Mouse (Mus musculus) small intestine, adult 2 months (tissue): ENCODE measurements around the gene Stambpl1. TPM values are rescaled to one million over a fixed set of nuclear protein-coding genes. Genes with fewer than 3 reads are reported as not detected.

Experiments
- H3K27ac ChIP-seq: fragments of 200-500 bp; 2 replicates; pipeline ENCODE4 v1.5.1; 2012; ENCODE audit warnings: low read depth, low read length, control low read depth, inconsistent platforms; ENCODE audit not compliant: insufficient read depth
- H3K27me3 ChIP-seq: fragments of 200-500 bp; 2 replicates; pipeline ENCODE4 v1.6.1; 2012; ENCODE audit warnings: mild to moderate bottlenecking, moderate library complexity, low read length, inconsistent platforms; ENCODE audit not compliant: control insufficient read depth, insufficient read depth
- H3K36me3 ChIP-seq: fragments of 200-500 bp; 2 replicates; pipeline ENCODE4 v1.6.1; 2012; ENCODE audit warnings: mild to moderate bottlenecking, low read length, control low read depth, inconsistent platforms; ENCODE audit not compliant: control insufficient read depth, insufficient read depth
- H3K4me1 ChIP-seq: fragments of 200-500 bp; 2 replicates; pipeline ENCODE4 v1.6.1; 2012; ENCODE audit warnings: low read length, inconsistent platforms, mixed read lengths; ENCODE audit not compliant: control insufficient read depth, insufficient read depth, insufficient read length
- H3K4me3 ChIP-seq: fragments of 200-500 bp; 2 replicates; pipeline ENCODE4 v1.5.1; 2012; ENCODE audit warnings: low read depth, mild to moderate bottlenecking, control low read depth, inconsistent platforms, low read length, moderate library complexity
- CTCF ChIP-seq: fragments of 200-500 bp; IDR thresholded peaks from 2 replicates; pipeline ENCODE4 v1.5.1; 2012; ENCODE audit warnings: low read depth, mild to moderate bottlenecking, control low read depth, inconsistent platforms, low read length, moderate library complexity, mixed read lengths; ENCODE audit not compliant: insufficient replicate concordance, insufficient read length; ENCODE audit errors: extremely low read depth
- POLR2A ChIP-seq: fragments of 200-500 bp; IDR thresholded peaks from 2 replicates; pipeline ENCODE4 v1.6.1; 2012; ENCODE audit warnings: low read depth, mild to moderate bottlenecking, control low read depth, inconsistent platforms, low read length, moderate library complexity
- WGBS: fragments of 180-500 bp; shearing (Covaris S2); methylation state at CpG from one replicate; pipeline ENCODE4 v1.1.7; 2018; 5-methylcytosine and 5-hydroxymethylcytosine counted together
- polyA plus RNA-seq: library from polyadenylated mRNA; depleted of rRNA; stranded (reverse); fragments of >200 nt; gene quantifications from 2 replicates; pipeline ENCODE4 v1.2.3, GENCODE M21; 2012

Gene Stambpl1
- polyA plus RNA-seq, 1 experiment = 6.8 TPM

- WGBS = 70% methylated on average over 7 of the region's 7 CpGs
- Histone ChIP-seq H3K36me3 (no peaks in the 10 kb centered on the region), H3K27ac (no peak overlapping the region), H3K4me1 (no peaks in the 10 kb centered on the region; the same call in 1 of the 2 replicates), H3K27me3 (no peaks in the 10 kb centered on the region), H3K4me3 (no peak overlapping the region)
- TF ChIP-seq POLR2A (no peak), CTCF (no peak)
Measured at GRCm38 (mm10) chr19:34167896-34168661, 23.9 kb upstream of the Stambpl1 start.

GRCm38 (mm10) chr19:34169121-34169520 is 22.9 kb upstream of the Stambpl1 start:
- Histone ChIP-seq H3K27ac (no peak overlapping the region), H3K4me1 (no peaks in the 10 kb centered on the region; the same call in 1 of the 2 replicates), H3K4me3 (no peak overlapping the region), H3K27me3 (no peaks in the 10 kb centered on the region), H3K36me3 (no peaks in the 10 kb centered on the region)
- TF ChIP-seq CTCF (no peak), POLR2A (no peak)

GRCm38 (mm10) chr19:34171167-34171566 is 20.9 kb upstream of the Stambpl1 start:
- no peak overlapping the region for H3K4me3 ChIP-seq
- no peak overlapping the region for H3K27ac ChIP-seq
- no peaks in the 10 kb centered on the region; the same call in 1 of the 2 replicates for H3K4me1 ChIP-seq
- no peaks in the 10 kb centered on the region for H3K36me3 ChIP-seq
- TF ChIP-seq POLR2A (no peak), CTCF (no peak)
- WGBS = 70% methylated on average over 3 of the region's 3 CpGs
- no peaks in the 10 kb centered on the region for H3K27me3 ChIP-seq

- H3K4me1 ChIP-seq = no peaks in the 10 kb centered on the region
- H3K36me3 ChIP-seq = no peaks in the 10 kb centered on the region
- no peaks in the 10 kb centered on the region for H3K27me3 ChIP-seq
- no peak overlapping the region for H3K27ac ChIP-seq
- 66% methylated on average over 3 of the region's 3 CpGs for WGBS
- TF ChIP-seq CTCF = no peak
- no peak for TF ChIP-seq POLR2A
- H3K4me3 ChIP-seq = no peak overlapping the region
Measured at GRCm38 (mm10) chr19:34174004-34174403, 18.0 kb upstream of the Stambpl1 start.

- H3K36me3 ChIP-seq = no peaks in the 10 kb centered on the region
- no peaks in the 10 kb centered on the region for H3K27me3 ChIP-seq
- H3K27ac ChIP-seq = no peak overlapping the region
- no peak overlapping the region for H3K4me3 ChIP-seq
- TF ChIP-seq POLR2A = no peak
- TF ChIP-seq CTCF = no peak
- H3K4me1 ChIP-seq = no peaks in the 10 kb centered on the region
- 88% methylated on average over 4 of the region's 4 CpGs for WGBS
Measured at GRCm38 (mm10) chr19:34179136-34179535, 12.9 kb upstream of the Stambpl1 start.

- Histone ChIP-seq H3K4me3 (no peak overlapping the region), H3K36me3 (no peaks in the 10 kb centered on the region), H3K27me3 (no peaks in the 10 kb centered on the region), H3K27ac (no peak overlapping the region), H3K4me1 (no peaks in the 10 kb centered on the region)
- 76% methylated on average over 2 of the region's 2 CpGs for WGBS
- TF ChIP-seq POLR2A = no peak
- TF ChIP-seq CTCF = no peak
Measured at GRCm38 (mm10) chr19:34180316-34180715, 11.7 kb upstream of the Stambpl1 start.

GRCm38 (mm10) chr19:34181234-34181633 is 10.8 kb upstream of the Stambpl1 start:
- 86% methylated on average over 3 of the region's 3 CpGs for WGBS
- H3K27ac ChIP-seq = no peak overlapping the region
- H3K27me3 ChIP-seq = no peaks in the 10 kb centered on the region
- H3K36me3 ChIP-seq = no peaks in the 10 kb centered on the region
- H3K4me3 ChIP-seq = no peak overlapping the region
- TF ChIP-seq POLR2A = no peak
- TF ChIP-seq CTCF = no peak
- no peaks in the 10 kb centered on the region for H3K4me1 ChIP-seq
